Mouse (Mus musculus) lung, postnatal 0 days (tissue): ENCODE results near the gene Plekha5.

Source experiments
- CTCF ChIP-seq: IDR thresholded peaks from 2 replicates; pipeline ENCODE4 v1.5.1; 2016; ENCODE audit warnings: antibody characterized with exemption, mild to moderate bottlenecking
- EP300 ChIP-seq: IDR thresholded peaks from 2 replicates; pipeline ENCODE4 v1.6.1; 2016; ENCODE audit warnings: antibody characterized with exemption, mild to moderate bottlenecking, control low read depth

- TF ChIP-seq CTCF (no peak), EP300 (no peak)
Observed at GRCm38 (mm10) chr6:140490921-140491537, 67.2 kb downstream of the Plekha5 start.
